Mouse (Mus musculus) G1E (cell line): ENCODE results near the gene Mttp.

Experiments used
- CTCF ChIP-seq: IDR thresholded peaks from 2 replicates; pipeline ENCODE4 v1.5.1; 2012; ENCODE audit warnings: low read depth, low read length, inconsistent platforms, mixed read lengths
- GATA1 ChIP-seq: IDR thresholded peaks from 2 replicates; pipeline ENCODE4 v1.6.1; 2012; ENCODE audit warnings: borderline replicate concordance, low read length, inconsistent platforms, mixed read lengths
- GATA2 ChIP-seq: IDR thresholded peaks from 2 replicates; pipeline ENCODE4 v1.6.1; 2012; ENCODE audit warnings: low read depth, low read length, inconsistent platforms, borderline replicate concordance
- POLR2AphosphoS5 ChIP-seq: IDR thresholded peaks from 2 replicates; pipeline ENCODE4 v1.6.1; 2012; ENCODE audit warnings: low read depth, low read length, inconsistent platforms; ENCODE audit not compliant: insufficient replicate concordance
- TAL1 ChIP-seq: conservative IDR thresholded peaks from 2 replicates; pipeline ENCODE4 v1.6.1; 2012; ENCODE audit warnings: low read depth, low read length, inconsistent platforms, mixed read lengths

- TF ChIP-seq CTCF (no peak), GATA1 (no peak), POLR2AphosphoS5 (no peak), TAL1 (no peak), GATA2 (no peak)
These were observed 79.8 kb downstream of the Mttp start, which contains the start of gene 1110002E22Rik for GRCm38 (mm10) chr3:138064732-138065645.
